Mouse (Mus musculus) kidney, adult 18-20 months (tissue): ENCODE results near the gene Asb10.

Experiments used
- DNase-seq: peaks from one replicate; pipeline ENCODE4 v3.0.0; 2021

Gene Asb10

DNA sequence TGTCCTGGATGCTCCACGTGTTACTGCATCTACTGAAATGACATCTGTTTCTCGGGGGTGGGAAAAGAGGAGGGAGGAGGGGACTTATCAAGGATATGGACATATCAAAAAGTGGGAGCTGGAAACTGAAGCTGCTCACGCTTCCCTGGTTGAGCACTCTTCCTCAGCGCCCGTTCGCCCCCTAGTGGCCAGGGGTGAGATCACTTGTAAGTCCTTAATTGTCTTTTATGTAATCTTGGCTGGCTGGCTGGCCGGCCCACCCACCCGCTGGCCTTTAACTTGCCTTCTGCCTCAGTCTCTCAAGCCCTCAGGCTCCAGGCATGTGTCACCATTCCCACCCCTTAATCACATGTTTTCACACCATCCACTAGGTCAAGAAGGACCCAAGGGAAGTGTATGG lies 54.7 kb downstream of the Asb10 start:
- DNase-seq: peak; percentile 89

DNA sequence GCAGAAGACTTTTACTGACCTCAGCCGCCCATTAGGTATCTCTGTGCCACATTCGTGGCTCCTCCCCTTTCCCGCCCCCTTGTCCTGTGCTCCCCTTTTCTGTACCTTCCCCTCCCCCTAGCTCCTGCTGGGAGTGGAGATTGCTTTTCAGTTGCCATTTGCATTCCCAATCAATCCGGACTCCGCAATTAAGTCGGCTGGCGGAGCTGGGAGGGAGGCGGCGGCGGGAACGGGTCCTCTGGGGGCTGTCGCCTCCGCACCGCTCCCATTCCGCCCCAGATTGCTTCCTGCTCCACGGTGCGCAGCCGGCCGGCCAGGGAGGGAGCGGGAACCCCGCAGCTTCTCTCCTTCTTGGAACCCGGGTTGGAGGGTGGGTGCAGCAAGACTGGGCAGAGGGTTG lies 55.8 kb downstream of the Asb10 start:
- DNase-seq: peak; percentile 29

GRCm38 (mm10) chr5:24483326-24483725 lies 57.5 kb downstream of the Asb10 start:
- DNase-seq: peak; percentile 81
